Mouse (Mus musculus): ENCODE results near the gene B230217C12Rik.
"Not testable (repeated sequence)": the region's sequence is repeated elsewhere in the genome, so short reads cannot be mapped to it uniquely, and the experiment has no call there.

Gene B230217C12Rik

GRCm38 (mm10) chr11:97826414-97826813, 14.2 kb upstream of the B230217C12Rik start:
- no peak for DNase-seq

DNA sequence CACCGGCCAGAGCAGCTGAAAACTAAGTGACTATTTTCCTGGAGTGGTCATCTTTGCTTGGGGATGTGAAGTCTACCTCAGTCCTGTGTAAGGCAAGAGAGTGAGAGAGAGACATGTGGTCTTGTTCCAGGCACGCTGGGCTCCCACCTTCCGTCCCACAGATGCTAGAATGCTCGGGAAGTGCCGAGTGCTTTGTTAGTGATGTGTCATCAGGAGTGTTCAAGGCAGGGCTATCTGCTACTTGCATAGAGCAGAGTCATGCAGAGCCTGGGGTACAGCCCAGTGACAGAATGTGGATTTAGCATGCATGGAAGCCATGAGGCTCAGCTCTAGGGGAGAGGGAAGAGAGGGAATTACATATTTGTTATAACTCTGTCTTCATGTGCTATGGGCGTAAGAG, 12.9 kb upstream of the B230217C12Rik start:
- DNase-seq = no peak

- DNase-seq = no peak
Observed at GRCm38 (mm10) chr11:97829365-97829764, 11.2 kb upstream of the B230217C12Rik start.

- no peak for DNase-seq
Observed at GRCm38 (mm10) chr11:97829913-97830476, 10.6 kb upstream of the B230217C12Rik start.

DNA sequence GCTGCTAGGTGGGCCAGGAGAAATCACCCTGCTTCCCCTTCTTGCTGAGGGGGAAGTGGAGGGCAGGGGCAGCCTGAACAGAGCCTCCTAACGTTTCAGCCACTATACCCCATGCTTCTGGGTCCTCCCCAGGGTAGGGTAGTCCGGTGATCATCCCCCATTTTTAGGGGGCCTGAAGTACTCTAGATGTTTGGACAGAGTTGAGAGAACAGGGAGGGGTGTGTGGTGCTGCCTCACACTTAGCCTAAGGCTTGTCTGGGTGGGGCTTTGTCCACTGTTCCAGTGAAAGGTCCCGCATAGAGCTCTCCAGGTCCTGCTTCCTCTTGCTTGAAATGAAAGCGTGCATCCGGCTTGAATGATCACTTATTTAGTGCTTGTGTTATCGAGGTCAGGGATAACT, 10.1 kb upstream of the B230217C12Rik start:
- no peak for DNase-seq

GRCm38 (mm10) chr11:97832001-97832400, 8.6 kb upstream of the B230217C12Rik start:
- DNase-seq = no peak

GRCm38 (mm10) chr11:97833352-97833751, 7.2 kb upstream of the B230217C12Rik start:
- no peak for DNase-seq

GRCm38 (mm10) chr11:97836541-97836940, 4.0 kb upstream of the B230217C12Rik start:
- DNase-seq = no peak

- DNase-seq = not testable (repeated sequence)
Observed at GRCm38 (mm10) chr11:97837051-97837450, 3.5 kb upstream of the B230217C12Rik start.

DNA sequence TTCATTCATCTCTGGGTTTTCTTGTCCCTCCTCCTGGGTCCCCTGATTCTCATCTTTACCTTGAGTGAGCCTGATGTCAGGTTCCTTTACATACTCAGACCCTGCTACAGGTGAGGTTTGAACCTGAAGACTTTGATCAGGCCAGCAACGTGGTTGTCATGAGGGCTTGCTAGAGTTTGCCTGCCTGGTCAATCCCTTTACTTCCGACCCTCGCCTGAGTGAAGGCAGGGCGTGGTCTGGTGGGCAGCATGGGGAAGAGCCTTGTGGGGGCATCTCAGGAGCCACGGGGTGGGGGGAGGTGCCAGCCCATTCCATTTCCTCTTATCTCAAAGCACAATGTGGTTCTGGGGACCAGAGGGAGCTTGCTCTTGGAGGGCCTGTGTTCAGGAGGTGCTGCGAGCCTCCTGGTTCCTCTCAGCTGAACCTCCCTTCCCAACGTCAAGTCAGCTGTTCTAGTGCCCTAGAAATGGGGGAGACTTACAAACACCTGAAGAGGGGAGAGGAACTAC, 2.9 kb upstream of the B230217C12Rik start:
- DNase-seq = no peak

- DNase-seq = no peak
Observed at GRCm38 (mm10) chr11:97838779-97839440, 1.7 kb upstream of the B230217C12Rik start.

DNA sequence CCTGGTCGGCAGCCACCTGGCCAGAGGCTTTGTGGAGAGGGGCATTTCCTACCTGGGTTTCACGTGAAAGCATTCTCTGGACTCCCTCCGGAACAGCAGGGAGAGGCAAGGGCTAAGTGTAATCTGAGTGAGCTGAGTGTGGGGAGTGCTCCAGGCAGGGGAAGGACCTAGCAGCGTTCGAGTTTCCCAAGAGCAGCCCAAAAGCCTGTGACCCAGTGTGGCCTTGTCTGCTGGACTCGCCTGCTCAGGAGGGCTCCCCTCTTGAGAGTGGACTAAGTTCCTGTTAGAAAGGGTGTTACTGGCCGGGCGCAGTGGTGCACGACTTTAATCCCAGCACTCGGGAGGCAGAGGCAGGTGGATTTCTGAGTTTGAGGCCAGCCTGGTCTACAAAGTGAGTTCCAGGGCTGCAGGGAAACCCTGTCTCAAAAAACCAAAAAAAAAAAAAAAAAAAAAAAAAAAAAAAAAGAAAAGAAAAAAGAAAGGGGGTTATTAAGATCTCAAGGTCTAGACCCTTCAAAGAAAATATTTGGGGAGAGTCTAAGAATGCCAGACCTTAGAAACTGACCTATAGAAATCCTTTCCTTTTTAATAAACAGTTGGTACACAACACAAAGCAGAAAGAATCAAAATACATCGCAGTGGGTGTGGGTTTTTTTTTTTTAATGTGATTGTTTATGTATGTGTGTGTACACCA, 992 bp upstream of the B230217C12Rik start:
- DNase-seq = no peak

DNA sequence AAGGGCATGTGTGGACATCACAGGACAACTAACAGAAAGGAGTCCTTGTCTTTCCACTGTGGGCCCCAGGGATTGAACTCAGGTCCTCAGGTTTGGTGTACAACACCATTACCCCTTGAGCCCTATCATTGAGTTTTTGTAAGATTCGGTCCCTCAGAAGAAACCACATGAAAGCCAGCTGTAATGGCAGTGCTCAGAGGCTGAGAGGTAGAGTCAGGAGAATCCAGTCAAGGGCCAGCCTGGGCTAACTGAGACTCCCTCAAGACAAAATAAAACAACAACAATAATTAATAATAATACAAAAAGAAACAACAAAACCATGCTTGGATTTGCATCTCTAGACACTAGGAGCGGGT, 467 bp upstream of the B230217C12Rik start:
- DNase-seq = no peak

DNA sequence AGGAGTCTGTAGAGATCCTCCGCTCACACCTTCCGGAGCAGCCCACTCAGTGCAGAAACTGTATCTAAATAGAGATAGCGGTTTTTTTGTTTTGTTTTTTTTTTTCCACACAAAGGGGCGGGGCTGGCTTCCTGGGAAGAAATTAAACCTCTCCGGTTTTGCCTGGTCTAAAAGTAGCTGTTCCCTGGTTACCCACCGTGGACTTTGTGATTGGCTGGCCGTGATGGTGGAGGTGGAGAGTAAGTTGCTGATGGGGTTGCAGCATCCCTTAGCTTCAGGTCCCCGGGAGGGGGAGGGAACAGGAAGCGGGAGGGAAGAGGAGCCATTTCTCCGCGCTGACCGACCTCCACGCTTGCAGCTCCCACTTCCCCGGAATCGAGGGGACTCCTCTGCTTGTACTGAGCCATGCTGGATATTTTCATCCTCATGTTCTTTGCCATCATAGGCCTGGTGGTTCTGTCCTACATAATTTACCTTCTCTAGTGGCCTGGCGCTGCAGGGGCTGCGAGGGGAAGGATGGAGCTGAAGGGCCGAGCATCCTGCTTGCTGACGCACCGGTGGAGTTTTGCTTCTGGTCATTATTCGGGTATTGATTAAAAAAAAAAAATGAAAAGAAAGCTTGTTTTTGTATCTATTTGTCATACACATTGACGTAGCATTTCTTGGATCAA, 546 bp downstream of the B230217C12Rik start:
- DNase-seq = peak; percentile 91

- DNase-seq = peak; percentile 33 to 41
Observed at GRCm38 (mm10) chr11:97842001-97842400, 1.4 kb downstream of the B230217C12Rik start.

DNA sequence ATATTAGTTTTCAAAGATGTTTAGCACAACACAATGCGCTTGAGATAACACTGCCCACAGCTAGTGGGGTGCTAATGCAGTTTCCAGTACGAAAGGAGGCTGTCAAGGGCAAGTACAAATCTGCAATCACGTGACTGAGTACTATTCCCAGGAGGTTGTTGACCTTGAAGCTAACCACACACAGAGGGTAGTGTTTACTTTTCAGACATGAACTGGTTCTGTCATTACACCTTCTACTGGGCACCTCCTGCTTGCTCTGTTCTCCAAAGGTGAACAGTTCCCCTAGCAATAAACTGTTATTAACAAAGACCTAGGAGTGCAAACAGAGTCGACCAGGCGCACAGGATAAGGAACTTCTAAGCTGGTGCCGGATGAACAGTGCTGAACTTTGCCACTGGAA, 9.8 kb downstream of the B230217C12Rik start:
- no peak for DNase-seq

DNA sequence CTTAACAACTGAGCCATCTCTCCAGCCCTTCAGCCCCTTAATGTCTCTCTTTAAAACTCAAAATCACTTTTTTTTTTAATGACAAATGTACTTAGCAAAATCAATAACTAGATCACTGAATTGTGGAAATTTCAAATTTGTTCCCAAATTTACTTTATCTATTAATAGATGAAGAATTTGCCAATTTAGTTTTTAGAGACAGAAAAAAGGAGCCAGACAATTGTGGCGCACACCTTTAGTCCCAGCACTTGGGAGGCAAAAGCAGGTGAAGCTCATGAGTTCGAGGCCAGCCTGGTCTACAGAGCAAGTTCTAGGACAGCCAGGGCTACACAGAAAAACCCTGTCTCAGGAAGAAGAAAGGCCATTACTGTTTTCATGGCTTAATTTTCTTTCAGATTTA, 11.0 kb downstream of the B230217C12Rik start:
- no peak for DNase-seq

- DNase-seq = no peak
Observed at GRCm38 (mm10) chr11:97855473-97855872, 14.9 kb downstream of the B230217C12Rik start.

- no peak for DNase-seq
Observed at GRCm38 (mm10) chr11:97862148-97862547, 21.6 kb downstream of the B230217C12Rik start.

DNA sequence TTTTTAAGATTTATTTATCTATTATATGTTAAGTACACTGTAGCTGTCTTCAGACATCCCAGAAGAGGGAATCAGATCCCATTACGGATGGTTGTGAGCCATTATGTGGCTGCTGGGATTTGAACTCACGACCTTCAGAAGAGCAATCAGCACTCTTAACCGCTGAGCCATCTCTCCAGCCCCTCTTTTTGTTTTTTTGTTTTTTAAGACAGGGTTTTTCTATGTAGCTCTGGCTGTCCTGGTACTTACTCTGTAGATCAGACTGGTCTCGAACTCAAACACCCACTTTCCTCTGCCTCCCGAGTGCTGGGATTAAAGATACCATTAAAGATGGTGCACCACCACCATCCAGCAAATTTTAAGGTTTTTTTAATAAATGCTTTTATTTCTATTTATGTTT, 24.8 kb downstream of the B230217C12Rik start:
- DNase-seq = no peak

DNA sequence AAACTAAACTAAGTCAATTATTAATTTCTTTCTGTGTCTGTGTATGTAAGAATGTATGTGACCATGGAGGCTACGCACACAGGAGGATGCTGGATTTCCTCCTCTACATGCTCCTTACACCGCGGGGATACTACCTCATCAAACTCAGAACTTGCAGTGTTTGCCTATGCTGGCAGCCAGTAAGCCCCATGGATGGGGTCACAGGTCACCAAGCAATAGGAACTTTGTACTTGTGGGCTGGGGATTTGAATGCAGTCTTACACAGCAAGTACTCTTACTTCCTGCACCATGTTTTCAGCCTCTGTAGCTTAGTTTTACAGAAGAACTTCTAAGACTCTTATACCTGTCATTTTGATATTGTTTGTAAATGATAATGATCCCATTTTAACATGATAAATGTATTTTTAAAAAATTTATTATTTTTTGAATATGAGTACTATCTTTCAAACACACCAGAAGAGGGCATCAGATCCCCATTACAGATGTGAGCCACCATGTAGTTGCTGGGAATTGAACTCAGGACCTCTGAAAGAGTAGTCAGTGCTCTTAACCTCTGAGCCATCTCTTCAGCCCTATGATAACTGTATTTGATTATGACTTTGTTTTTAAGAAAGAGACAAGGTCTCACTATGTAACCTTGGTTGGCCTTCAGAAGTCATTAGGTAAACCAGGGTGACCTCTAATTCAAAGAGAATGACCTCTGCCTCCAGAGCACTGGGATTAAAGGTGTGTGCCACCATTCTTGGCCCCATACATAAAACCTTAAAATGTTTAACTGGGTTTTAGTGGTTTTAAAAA, 25.7 kb downstream of the B230217C12Rik start:
- DNase-seq = no peak

GRCm38 (mm10) chr11:97867591-97867990, 27.0 kb downstream of the B230217C12Rik start:
- DNase-seq = no peak

- DNase-seq = not testable (repeated sequence)
Observed at GRCm38 (mm10) chr11:97872378-97872777, 31.8 kb downstream of the B230217C12Rik start.

Data from cerebellum, postnatal 14 days (tissue).